Mouse (Mus musculus) adipocyte (in vitro differentiated cells): ENCODE data around the gene Tfpi2.

Experiments
- DNase-seq: peaks from one replicate; pipeline ENCODE4 v3.0.0-alpha.2; 2016; ENCODE audit warnings: low spot score

Tfpi2 gene

DNA sequence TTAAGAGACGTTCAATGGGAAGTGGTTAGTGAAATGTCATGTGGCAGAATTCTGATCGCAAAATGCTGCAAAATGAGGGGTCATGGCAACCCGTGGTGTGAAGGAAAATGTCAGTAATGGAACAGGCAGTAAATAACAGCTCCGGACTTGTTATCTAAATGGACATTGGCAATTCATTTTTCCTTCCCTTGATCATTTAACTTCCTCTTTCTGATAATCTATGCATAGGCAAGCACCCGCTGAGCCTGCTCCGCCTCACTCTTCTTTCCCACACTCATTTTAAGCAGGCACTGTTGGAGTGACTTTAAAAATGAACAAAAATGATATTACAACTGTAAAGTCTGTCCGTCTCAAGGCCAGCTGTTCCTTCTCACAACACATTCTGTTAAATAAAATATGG, 72.7 kb downstream of the Tfpi2 start:
- DNase-seq, result no peak
